Mouse (Mus musculus): Measurements from ENCODE around the gene Mturn.
A peak's percentile ranks its signal among the peaks of the same experiment; 100 is the strongest.

Mturn gene

GRCm38 (mm10) chr6:54680891-54681745, at the start of gene Mturn:
Gene Mturn, plus strand, starts transcription at chr6:54681624.
- DNase-seq (ENCODE audit: low spot score), result peak; percentile 99

DNA sequence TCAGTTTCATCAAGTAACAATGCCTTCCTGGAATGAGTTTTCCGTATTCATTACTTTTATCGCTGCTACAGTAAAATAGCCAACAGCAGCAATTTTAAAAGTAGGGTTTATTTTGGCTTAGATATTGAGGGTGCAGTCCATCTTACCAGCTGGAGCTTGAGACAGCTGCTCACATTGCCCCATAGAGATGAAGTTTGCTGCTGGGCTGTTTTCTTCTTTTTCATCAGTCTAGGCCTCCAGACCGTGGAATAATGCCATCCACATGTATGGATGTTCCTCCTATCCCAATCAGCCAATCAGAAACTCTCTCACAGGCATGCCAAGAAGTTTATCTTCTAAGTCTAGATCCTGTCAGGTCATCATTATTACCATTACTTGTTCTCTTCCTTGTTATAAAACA, 41.5 kb upstream of the Mturn start:
- no peak for DNase-seq (ENCODE audit: low spot score)

DNA sequence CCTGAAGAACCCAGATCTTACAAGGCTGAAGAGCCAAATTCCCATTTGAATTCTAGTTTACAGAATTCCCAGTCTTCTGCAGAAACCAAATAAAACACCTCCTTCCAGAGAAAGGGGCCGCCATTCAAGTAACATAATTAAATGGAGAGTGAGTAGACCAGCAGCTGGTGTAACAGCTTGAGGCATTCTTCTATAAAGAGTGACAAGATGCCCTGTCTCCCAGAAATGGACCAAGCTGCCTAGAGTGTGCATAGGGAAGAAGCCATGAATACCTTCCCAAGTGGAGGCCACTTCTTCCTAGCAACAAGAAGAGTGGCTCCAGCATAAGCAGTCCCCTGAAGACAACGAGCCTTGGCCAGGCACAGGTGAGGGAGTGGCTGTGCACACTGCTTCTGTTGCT, 39.5 kb upstream of the Mturn start:
- DNase-seq (ENCODE audit: low spot score), result no peak

DNA sequence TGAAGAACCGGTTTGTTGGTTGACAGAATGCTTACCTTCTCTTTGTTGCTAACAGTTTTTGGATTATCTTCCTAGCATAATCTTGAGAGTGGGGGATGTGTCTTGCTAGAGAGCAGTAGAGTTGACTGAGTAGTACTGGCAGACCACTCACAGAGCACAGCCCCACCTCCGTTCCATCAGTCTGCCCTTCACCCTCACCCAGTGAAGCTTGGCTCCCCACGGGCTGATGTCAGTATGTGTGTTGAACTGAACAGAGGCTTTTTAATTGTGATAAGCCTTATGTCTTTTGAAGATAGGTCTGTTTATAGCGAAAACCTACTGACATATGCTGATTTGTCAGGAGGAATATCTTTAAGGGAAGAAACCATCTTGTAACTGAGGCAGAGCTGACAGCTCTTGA, 38.2 kb upstream of the Mturn start:
- no peak for DNase-seq (ENCODE audit: low spot score)

DNA sequence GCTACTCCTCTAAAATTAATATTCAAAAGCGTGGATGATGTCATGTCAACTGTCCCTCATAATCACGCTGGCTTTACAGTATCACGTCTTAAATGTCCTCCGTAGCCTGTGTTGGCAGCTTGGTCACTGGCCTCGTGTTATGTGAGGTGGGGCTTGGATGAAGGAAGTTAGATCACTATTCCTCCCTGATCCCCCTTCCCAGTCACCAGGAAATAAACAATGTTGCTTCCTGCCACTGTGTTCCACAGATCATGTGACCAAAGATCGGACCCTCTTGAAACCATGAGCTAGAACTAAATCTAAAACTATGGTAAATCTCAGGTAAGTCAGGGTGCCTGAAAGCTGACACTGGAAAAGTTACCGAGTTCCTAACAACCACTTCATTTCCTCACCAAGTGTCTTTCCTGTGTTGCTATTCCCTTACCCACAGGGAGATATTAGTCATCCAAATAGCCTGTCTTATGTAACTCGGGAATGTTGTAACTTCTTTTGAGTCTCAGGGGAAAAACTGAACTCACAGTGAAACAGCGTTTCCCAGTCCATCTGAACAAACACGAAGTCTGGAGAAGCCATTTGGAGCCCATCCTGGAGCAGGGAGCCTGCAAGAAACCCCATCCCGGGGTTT, 25.8 kb upstream of the Mturn start:
- DNase-seq (ENCODE audit: low spot score), result no peak

DNA sequence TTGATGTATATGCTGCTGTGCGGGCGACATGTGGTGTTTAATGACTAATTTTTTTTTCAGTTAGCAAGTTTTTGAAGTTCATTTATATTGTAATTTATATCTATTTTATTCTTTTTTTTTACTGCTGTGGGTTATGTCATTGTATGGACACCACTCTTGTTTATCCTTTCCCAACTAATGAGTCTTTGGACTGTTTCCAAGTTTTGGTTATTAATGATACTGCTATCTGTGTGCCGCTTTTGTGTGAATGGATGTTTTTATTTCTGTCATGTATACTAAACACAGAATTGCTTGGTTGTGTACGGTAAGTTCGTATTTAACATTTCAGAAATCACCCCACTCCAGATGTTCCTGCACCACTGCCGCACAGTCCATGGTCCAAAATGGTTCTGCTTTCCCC, 23.6 kb upstream of the Mturn start:
- DNase-seq (ENCODE audit: low spot score), result no peak

DNA sequence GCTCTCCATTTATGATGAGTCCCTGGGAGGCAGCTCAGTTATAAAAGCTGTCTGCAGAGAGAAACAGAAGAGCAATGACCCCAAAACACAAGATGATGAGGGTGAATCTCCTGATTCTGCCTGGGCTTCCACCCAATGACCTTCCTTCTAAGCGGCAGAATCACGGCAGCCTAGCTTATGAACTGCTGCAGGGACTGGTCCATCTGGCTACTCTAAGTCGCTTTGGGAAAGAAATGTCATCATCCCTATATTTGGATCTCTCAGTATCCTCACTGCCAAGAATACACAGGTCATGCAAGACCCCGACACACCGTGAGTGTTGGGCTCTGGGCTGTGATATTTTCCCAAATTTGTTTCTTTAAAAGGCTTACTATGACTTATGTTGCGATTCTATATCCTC, 11.6 kb upstream of the Mturn start:
- DNase-seq (ENCODE audit: low spot score), result no peak

DNA sequence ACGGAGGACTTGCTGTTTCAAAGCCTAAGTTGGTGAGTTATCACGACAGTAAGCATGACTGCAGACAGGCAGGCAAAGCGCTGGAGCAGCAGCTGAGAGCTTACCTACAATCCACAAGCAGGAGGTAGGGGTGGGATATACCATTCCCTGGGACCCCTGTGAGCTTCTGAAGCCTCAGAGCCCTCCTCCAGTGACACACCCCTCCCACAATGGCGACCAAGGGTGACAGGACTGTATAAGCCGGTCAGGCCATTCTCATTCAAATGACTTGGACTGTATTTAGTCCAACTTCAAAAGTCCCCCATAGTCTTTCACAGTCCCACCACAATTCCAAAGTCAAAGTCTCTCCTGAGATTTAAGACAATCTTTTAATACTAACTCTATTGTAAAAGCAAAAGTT, 8.5 kb upstream of the Mturn start:
- no peak for DNase-seq (ENCODE audit: low spot score)

- no peak for DNase-seq (ENCODE audit: low spot score)
Measured at GRCm38 (mm10) chr6:54679686-54680085, 1.7 kb upstream of the Mturn start.

DNA sequence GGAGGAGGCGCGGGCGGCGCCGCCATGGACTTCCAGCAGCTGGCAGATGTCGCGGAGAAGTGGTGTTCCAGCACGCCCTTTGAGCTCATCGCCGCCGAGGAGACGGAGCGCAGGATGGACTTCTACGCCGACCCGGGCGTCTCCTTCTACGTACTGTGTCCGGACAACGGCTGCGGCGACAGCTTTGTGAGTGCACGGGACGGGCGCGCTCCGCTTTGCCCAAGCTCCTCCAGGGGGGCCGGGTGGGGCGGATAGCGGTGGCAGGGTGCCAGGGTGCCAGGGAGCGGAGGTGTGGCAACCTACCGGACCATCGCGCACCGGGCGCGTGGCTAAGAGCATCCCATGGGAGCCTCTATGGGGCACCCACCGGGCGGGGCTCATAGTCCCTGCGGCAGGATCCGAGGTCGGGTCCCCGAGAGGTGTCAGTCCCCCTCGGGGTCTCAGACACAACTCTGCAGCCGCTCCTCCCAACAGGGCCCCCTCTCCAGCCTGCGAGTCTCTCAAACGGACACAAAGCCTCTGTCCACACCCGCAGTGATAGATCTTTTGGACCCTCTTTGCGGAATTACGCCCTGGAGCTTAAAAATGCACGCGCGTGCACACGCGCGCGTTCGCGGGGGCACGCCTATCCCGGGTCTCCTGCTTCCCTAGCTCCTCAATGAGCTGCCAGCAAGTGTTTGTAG, 463 bp downstream of the Mturn start:
- DNase-seq (ENCODE audit: low spot score), result no peak

- no peak for DNase-seq (ENCODE audit: low spot score)
Measured at GRCm38 (mm10) chr6:54684085-54684484, 2.7 kb downstream of the Mturn start.

DNA sequence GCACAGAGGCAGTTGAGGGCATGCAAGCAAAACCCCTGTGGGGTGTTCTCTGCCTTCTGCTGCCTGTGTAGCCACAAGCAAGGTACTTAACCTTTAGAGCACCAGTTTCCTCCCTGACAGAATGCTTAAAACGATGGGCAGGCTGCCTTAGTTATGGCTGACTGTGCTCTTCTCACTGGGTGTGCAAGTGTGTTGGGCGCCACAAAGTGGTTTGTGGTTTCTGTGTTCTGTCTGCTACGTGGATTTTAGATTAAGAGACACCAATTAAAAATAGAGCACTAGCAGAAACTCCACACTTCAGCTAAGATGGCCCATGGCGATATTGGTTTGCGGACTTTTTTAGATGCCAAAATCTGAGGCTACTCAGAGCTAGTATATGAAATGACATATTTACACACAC, 3.7 kb downstream of the Mturn start:
- DNase-seq (ENCODE audit: low spot score), result peak; percentile 58

DNA sequence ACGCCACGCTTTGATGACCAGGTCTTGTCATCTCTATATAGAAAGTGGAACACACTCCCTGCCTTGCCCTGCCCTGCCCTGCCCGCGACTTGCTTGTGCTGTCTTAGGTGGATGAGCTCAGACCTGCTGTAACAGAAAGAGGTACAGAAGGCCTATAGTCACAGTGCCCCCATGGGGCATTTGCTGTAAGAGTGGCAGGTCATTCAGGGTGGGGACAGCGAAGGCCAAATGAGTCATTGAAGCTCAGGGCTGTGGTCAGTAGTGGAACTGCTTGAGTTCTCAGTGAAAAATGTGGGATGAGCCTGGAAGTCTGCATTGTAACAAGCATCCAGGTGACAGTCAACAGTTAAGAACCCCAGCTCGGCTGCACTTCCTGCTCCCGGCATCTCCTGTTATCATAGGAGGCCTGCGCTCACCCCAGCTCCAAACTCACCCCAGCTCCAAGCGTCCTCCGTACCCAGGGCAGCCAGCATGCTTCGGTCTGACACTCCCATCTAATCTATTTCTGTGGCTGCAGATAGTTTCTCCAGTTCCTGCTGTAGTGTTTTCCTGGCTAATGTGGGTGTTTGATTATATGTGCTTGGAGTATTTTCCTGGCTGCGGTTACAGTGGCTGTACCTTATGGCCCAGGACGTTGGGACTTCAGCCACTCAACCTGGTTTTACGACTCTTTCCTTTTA, 4.4 kb downstream of the Mturn start:
- no peak for DNase-seq (ENCODE audit: low spot score)

DNA sequence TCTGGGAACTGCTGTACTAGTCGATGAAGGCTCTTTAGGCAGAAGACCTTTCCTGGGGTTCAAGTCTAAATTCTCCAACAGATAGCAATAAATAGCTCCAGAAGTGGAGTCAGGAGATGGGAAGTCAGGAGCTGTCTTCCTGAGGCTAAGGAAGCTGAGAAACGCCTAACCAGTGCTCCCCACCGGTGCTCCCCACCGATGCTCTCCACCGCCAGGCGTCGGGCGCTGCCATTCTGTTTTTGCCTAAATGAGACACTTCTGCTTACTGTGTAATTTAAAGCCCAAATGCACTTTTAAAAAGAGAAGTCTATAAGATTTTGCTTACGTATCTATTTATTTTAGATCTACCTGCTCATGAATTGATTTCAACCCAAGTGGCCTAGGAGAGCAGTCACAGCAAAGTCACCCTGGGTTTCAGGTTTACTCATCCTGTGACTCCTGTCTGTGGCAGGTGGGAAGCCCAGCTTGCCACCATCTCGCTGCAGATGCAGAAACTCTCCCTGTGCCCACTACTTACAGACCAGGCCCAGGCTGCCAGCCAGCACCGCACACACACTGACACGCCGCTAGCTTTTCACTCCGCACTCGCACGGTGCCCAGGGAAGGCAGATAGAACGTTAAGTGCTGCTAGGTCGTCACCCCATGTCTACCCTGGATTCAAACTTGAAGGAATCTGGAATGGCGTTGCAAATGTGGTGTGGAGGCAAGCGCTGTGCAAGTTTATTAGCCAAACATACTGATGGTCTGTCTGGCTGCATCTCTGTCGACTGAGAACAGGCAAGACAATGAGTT, 5.7 kb downstream of the Mturn start:
- DNase-seq (ENCODE audit: low spot score), result no peak

DNA sequence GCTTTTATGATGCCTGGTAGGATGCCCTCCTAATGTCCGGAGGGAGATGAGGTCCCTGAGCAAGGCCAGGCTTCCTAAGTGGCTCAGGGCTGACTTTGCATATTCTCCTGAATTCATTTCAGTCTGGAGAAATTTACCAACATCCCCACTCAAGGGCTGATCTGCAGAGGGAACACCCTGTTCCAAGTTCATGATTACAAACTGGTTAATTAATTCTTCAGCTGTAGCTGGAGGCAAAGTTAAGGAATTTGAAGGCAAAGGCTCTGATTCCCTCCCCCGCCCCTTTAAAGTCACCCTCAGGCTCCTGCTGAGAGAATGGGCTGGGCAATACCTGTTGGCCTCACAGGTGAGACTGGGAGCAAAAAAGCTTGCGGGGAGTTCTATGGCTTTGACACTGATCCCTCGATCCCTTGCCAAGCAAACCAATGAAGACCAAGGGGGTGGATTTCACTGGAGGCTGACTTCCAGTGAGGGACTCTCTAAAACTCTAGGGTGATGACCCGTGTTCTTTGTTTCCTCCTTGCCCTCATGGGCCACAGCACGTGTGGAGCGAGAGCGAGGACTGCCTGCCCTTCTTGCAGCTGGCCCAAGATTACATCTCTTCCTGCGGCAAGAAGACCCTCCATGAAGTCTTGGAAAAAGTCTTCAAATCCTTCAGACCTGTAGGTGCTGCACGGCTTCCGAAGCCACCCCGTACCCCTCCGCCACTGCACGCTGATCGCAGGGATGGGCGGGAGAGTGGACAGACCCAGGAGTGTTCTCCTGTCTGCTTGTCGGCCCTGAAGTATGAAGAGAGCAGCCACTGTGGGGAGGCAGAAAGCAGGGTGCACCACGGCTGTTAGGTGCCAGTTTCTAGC, 7.3 kb downstream of the Mturn start:
- DNase-seq (ENCODE audit: low spot score), result no peak

- DNase-seq (ENCODE audit: low spot score), result no peak
Measured at GRCm38 (mm10) chr6:54689686-54690085, 8.3 kb downstream of the Mturn start.

- no peak for DNase-seq (ENCODE audit: low spot score)
Measured at GRCm38 (mm10) chr6:54690838-54691237, 9.4 kb downstream of the Mturn start.

DNA sequence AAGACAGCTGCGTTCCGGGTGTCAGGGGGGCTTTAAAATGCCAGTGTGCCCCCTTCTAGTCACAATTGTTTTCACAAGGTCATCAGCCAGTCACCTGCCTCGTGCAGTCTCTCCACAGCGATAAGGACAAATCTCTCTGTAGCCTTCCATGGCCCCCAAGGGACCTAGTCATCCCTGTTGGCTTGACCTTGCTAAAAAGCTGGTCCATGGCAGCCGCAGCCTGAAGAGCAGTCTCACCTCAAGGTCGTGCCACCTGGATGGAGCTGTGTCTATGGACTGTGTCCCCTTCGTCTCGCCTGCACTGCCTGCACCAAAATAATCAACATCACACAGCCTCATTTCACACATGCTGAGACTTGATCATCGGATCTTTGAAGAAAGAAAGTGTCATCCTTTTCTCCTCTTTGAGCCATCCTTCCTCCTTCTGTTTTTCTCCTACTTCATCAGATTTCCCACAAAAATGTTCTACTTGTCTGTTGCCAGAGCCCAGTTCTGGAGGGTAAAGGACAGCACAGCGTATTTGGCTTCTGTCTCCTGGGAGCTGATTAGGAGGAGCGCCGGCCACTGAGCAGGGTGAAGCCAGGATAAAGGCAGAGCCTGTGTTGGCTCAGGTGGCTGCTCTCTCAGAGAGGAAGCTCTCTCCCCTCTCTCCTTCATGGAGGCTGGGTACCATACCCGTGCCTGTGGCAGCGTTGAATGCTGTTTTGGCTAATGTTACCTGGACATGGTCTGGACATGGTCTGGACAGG, 10.1 kb downstream of the Mturn start:
- DNase-seq (ENCODE audit: low spot score), result no peak

DNA sequence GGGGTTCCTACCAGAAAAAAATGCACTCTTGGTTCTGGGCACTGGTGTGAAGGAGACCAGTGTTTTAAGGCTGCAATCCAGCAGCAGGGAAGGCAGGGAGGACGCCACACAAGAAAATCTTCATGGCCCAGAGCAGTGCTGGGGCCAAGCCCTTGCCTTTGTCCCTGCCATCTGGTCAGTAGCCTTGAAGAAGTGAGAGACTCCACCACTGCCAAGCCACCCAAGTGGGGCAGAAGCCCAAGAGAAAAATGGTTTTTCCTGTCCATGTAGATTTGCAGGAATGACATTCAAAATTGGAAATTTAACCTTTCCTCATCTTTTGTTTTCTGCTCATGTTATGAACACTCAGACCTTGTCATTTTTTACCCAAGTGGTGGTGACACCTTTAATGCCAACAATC, 10.8 kb downstream of the Mturn start:
- no peak for DNase-seq (ENCODE audit: low spot score)

GRCm38 (mm10) chr6:54693286-54693685, 11.9 kb downstream of the Mturn start:
- no peak for DNase-seq (ENCODE audit: low spot score)

Measured in T-cell, adult 2 months (primary cell).